Mouse (Mus musculus) c-Kit-positive CD71-negative TER-119-negative erythroid progenitor cells, embryonic 14.5 days (primary cell): ENCODE results near the gene Grk6.

Source experiments
- DNase-seq: peaks from one replicate; pipeline ENCODE4 v3.0.0-alpha.2; 2013; ENCODE audit warnings: low read depth

Grk6 gene

DNA sequence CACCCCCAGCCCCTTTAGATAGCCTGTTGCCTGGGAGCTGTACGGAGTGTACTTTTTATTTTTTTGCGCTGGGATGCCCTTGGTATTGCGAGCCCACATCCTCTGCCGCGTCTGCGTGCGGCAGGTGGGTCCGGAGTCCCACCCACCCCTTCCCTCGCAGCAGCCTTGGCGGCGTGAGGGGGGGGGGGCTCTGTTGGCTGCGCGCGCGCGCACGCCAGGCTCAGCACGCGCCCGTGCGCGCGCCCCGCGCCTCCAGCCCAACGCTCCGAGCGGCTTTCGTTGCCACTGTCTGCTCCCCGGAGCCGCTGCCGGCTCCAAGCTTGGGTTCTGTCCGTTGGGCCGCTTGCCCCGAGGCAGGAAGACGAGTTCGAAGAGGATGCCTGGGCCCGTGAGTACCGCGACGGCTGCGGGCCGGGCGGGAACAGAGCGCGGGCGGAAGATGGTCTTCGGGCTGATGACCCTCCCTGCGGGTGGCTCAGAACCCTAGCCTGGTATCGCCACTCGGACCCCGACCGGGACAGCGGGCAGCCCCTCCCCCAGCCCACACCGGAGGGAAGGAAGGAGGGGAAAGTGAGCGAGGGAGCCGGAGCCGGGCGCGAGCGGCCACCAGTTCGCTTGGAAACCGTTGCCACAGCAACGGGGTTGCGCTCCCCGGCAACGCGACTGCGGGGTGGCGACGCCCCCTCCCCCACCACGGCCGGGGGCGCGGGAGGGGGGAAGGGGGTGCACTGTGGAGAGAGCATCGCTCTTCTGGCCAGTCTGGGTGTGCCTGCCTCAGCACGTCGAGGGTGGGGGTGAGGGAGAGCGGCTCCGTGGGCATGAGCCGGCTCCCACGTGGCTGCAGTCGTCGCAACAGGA, 19.4 kb downstream of the Grk6 start, which contains the start of gene Prr7:
Gene Prr7 (plus strand): TSS at position 241 of the 858 bp plus-strand sequence.
- DNase-seq: no peak

DNA sequence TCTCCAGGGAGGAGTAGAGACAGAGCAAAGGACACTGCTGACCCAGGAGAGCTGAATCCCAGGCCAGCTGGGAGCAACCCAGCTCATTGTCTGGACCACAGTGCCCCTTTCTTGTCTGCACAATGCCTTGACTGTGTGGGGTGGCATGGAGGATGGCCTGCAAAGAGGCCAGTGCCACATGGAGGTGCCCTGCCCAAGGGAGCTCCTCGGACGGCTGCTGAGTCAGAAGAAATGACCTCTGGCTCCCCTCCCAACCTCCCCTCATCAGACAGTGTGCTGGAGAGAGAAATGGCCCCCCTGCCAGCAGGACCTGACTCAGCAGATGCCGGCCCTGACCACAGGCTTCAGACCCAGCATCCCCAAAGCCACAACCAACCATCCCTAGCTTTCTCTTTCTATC, 20.3 kb downstream of the Grk6 start:
- DNase-seq: no peak

DNA sequence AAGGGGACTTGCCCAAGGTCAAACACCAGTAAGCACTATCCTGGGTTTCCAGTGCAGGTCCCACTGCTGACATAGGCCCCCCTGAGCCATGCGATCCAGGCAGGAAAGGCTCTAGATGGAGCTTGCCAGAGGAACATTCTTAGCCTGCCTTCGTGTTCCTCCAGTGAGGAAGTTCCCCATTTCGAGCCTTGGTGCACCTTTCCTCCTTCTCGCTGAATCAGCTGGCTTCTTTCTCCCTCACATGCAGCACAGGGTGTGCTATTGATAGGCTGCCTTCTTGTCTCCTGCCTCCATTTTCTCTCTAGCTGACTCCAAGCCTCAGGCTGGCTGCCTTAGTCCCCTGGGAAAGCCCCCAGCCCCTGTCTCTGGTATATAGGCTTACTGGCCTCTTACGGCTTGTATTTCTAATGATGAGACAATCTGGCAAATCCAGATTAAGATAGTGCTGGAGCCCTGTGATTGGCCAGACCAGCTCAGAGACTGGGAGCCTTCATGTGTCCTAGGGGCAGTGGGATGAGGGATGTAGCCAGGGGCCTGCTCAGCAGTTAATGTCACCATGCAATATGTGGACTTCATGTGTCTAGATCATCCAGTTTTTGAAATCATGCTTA, 21.1 kb downstream of the Grk6 start:
- no peak for DNase-seq

GRCm38 (mm10) chr13:55468851-55469560, 24.1 kb downstream of the Grk6 start:
- DNase-seq: no peak

DNA sequence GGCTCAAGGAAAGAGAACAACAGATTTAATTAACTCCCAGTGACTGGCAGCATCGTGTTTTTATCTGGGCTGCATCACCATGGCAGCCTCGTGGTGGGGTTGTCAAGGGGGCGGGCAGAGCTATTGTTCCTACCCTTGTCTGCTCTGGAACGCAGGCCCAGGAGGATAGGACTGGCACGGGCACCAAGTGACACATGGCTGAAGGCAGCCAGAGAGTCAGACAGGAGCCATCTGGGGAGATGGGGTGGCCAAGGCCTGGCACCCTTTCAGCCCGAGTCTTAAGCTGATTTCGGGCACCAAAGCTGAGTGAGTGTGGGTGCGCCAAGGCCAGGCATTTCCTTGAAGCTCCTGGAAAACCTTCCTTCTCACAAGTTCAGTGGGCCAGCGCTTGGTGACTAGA, 25.5 kb downstream of the Grk6 start:
- no peak for DNase-seq

DNA sequence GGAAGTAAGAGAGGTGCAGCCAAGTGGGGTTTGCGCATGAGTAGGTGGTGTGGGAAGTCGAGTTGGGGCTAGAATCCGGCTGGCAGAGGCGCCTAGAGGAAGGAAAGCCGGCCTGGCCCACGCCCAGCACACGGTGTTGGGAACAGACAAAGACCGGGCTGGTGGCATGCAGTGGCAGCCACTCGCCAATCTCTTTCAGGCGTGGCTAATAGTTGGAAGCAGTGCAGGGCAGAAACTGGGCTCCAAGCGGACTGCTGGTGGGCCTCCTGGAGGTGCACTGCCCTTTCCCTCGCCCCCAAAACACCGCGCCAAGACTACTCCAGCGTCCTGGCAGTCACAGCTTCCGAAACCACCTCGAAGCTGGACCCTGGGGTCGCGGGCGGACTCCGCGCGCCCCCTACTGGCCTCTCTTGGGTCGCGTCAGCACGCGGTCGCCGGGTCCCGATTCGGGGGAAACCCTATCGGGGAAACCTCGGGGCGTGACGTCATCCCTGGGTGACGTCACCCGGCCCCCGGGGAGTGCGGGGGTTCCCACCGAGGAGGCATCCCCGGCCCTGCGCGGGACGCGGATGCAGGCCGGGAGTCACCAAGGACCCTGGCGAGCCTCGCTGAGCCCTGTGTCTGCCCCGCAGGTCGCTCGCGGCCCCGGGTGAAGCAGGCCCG, 26.4 kb downstream of the Grk6 start:
- DNase-seq: peak; percentile 76

- no peak for DNase-seq
These were observed 26.9 kb downstream of the Grk6 start for GRCm38 (mm10) chr13:55471819-55472131.

GRCm38 (mm10) chr13:55472132-55473022, 27.5 kb downstream of the Grk6 start:
- no peak for DNase-seq

DNA sequence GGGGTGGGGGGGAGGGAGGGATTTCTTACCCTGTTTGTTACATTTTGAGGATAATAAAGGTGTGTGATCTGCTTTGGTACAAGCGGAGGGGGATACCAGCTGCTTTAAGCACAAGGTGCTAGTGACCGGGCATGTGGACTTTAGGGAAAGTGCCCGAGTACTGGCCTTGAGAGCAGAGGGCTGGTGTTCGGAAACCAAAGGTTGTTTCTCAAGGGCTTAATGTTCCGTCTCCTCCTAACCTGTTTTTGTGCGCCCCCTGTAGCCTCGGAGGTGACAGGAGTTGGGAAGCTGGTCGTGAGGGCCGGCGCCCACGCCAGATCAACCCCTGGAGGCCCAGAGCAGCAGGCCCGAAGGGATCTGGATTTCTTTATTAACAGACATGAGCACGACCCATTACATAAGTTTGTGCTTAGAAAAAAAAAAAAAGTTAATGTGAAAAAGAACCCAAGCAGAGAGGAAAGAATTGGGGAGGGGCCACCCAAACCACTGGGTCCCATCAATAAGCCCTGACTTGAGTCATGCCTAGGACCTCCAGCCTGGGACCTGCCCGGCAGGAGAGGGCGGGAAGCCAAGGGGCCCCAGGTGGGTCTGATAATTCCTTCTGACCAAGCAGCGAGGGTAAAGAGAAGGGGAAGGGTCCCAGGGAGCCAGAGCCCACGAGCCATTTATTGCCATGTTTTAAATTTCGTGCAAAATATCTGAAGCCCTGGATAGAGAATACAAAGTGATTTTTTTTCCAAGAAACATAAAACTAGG, 28.4 kb downstream of the Grk6 start:
- DNase-seq: no peak

- DNase-seq: no peak
These were observed 29.1 kb downstream of the Grk6 start for GRCm38 (mm10) chr13:55473961-55474360.

DNA sequence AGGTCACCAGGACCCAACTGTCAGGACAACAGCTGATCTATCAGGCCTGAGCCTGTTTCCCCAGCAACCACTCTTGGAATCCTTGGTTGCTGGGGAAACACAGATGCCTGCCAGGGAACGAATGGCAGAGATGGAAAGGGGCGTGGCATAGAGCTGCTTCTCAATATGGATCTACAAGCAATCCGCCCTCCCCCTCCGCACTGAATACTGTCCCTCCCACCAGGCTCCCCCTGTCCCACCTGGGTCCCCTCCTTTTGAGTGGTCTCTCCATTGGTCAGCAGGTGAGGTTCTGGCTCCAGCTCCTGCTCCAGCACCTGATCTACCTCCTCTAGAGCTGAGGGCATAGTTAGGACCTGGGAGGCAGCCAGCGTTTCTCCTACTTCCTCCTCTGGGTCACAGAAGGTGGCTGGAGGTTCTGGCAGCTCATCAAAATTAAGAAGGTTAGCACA, 29.8 kb downstream of the Grk6 start:
- DNase-seq: no peak

DNA sequence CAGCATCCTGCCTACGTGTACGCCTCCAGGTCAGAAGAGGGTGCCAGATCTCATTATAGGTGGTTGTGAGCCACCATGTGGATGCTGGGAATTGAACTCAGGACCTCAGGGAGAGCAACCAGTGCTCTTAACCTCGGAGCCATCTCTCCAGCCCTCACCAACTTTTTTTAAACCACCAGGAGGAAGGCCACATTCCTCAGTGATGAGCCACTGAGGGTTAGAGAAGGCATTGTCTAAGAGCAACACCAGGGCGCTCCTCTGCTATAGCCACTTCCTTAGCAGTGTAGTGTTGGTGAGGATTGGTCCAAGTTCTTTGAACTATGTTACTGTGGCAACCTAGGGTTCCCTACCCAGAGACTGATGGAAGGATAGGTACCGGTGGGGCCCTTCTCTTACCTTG, 30.9 kb downstream of the Grk6 start:
- no peak for DNase-seq

GRCm38 (mm10) chr13:55476256-55476655, 31.4 kb downstream of the Grk6 start:
- no peak for DNase-seq

DNA sequence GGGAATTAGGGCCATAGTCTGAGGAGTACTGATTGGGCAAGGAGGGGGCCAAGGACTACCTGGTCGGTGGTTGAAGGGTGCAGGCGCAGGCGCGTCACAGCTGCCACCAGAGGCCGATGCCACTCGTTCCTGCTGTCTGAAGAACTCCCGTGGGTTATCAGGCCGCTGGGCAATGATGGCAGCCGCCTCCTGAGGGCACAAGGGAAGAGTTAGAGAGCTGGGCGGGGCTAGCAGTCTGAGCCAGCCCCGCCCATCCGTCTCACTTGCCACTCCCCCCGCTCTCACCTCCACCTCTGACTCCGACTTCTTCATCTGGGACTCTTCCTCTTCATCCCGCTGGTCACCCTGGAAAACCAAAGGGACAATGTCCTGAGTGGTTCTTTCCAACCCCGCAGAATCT, 32.6 kb downstream of the Grk6 start:
- no peak for DNase-seq

DNA sequence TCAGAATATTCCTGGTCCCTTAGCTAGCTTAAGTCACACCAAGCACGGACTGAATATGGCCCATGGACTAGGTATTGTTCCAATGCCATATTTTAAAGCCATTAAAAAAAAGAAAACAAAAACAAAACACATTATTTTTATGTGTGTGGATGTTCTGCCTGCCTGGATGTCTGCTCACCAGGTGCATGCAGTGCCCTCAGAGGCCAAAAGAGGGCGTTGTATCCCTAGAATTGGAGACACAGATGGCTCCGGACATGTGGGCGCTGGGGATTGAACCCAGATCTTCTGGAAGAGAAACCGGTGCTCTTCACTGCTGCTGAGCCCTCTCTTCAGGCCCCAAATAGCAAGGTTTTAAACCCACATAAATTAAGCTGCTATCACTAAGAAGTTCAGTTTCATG, 33.2 kb downstream of the Grk6 start:
- DNase-seq: no peak

DNA sequence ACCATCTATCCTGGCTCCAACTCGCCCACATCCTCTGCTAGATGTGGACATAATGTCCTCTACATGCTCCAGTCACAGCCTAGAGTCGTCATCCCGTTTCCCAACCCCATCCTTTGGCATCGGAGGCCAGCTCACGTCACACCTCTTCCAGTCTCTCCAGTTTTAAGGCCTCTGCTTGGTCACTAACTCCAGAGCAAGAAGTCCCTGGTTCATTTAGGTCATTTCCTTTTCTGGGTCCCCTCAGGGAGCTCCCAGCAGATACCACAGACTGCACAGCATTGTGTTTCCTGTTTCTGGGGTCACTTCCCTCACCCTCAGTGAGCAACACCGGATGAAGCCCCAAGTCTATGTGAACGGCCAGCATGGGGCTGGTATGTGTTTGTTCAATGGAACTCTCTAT, 34.1 kb downstream of the Grk6 start:
- DNase-seq: no peak

- no peak for DNase-seq
These were observed 35.1 kb downstream of the Grk6 start for GRCm38 (mm10) chr13:55479929-55480328.

GRCm38 (mm10) chr13:55482542-55482941, 37.7 kb downstream of the Grk6 start:
- no peak for DNase-seq

DNA sequence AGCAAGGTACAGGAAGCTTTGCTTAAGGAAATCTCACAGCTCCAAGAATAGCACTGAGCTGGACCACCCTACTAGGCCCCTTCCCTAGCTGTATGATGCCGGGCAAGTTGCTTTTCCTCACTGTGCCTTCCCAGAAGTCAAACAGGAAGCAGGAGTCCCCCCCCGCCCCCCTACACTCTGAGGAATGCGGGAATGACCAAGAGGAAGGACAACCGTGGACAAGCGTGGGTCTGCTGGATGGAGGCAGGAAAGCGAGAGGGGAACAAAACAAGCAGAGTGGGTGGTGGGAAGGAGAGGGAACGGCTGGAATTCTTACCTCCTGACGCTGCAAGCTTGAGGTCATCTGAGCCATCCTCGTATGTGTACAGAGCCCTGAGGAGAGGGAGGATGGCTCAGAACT, 38.2 kb downstream of the Grk6 start:
- DNase-seq: no peak

- DNase-seq: no peak
These were observed 38.7 kb downstream of the Grk6 start for GRCm38 (mm10) chr13:55483593-55483992.
